Mouse (Mus musculus): ENCODE measurements at regions not wholly inside any gene's neighbourhood (a gene's known extent, or its start where the extent isn't known, plus 50 kb on each side); places are given as distances from the start of the nearest gene placed in this dataset.
A peak's percentile ranks its signal among the peaks of the same experiment; 100 is the strongest.

DNA sequence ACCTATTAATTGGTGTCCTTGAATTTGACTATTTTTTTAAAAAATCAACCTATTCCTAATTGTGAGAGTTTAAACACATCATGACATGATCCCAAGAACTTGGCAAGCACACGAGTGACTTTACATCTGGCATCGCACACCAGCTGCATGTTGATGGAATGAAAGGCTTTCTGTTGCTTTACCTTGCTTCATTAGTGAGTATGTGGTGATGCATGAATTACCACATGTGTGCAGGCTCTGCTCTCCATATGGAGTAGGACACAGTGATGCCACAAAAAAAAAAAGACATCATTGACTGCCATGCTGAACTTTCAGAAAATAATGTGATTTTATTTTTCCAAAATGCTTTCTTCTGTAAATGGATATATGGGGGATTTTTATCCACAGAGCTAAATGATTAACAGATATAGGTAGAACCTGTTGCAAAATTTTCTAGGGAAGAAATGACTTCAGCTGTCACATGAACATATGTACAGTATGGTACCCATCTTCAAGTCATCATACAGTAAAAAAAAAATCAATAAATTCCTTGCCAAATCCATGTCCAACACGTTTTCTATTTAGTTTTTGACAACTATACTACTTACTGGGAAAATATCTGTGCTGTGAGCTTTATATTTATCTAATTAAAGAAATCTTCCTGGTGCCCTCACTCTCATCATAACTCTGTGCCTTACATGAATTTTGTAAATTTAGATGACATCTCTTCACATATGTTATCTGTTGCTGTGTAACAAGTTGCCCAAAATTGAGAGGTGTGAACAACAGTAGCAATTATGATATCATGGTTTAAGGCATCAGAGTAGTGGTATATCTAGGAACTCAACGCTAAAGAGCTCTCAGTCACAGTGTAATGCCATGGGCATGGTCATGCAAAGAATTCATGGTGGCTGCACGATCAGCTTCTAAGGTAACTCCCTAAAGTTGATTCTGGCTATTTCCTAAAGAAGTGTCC is 84.0 kb upstream of the Arrdc3 start:
- no peak for DNase-seq

- DNase-seq, result peak; percentile 11
Observed at GRCm38 (mm10) chr13:80806172-80806571, 77.0 kb upstream of the Arrdc3 start.

GRCm38 (mm10) chr13:80827037-80827471 is 56.1 kb upstream of the Arrdc3 start:
- DNase-seq, result no peak

All from kidney, adult 9 months (tissue).